Comparison of ENCODE assay signal across 25 mouse cellular contexts in the genomic region with DNA sequence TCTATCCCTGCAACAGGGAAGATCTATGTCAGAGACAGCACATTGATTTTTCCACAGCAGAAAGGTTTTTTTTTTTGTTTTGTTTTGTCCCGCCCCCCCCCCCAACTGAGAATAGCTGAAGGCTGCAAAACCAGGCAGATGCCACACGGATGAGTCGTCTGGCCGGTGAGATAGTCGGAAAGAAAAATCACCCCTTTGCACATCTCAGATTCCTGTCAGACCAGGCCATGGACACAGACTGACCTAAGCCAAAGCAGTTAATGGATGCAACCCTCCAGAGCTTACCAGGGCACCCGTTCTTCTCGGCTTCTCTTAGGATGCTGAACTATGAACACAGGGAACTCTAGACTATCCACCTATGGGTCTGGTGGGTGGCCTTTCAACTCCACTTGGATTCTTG.
"Had no signal": no experiment of that assay in that cellular context is flagged by ENCODE, and none has a peak within 500 bp of the region (broad histone marks: within the 10 kb centered on the region; RNA-seq: fewer than 3 reads in every experiment).

No protein-coding gene starts in this region.

- H3K27ac ChIP-seq: gastrocnemius, adult 2 months; heart, adult 2 months; heart, embryonic 13.5 days; heart, embryonic 15.5 days; hindbrain, embryonic 13.5 days; hindbrain, embryonic 15.5 days; hindbrain, postnatal 0 days; kidney, embryonic 15.5 days; kidney, postnatal 0 days; left cerebral cortex, adult 2 months; limb, embryonic 12.5 days; liver, embryonic 12.5 days; liver, embryonic 14.5 days had no signal

- ATAC-seq: hindbrain, postnatal 0 days; intestine, embryonic 16.5 days; liver, embryonic 12.5 days had no signal

- H3K9ac ChIP-seq: heart, embryonic 13.5 days; heart, embryonic 15.5 days; hindbrain, embryonic 13.5 days; hindbrain, embryonic 15.5 days; kidney, embryonic 15.5 days; limb, embryonic 12.5 days; liver, embryonic 12.5 days; liver, embryonic 14.5 days had no signal

- H3K4me2 ChIP-seq: heart, embryonic 13.5 days; heart, embryonic 15.5 days; hindbrain, embryonic 13.5 days; hindbrain, embryonic 15.5 days; kidney, embryonic 15.5 days; limb, embryonic 12.5 days; liver, embryonic 12.5 days had no signal

- H3K27me3 ChIP-seq: hindbrain, embryonic 15.5 days; limb, embryonic 12.5 days had no signal

- H3K9me3 ChIP-seq: heart, embryonic 13.5 days; heart, embryonic 15.5 days; hindbrain, embryonic 13.5 days; hindbrain, embryonic 15.5 days; kidney, embryonic 15.5 days; limb, embryonic 10.5 days; limb, embryonic 12.5 days; liver, embryonic 12.5 days had no signal

- DNase-seq: gastrocnemius, adult 2 months; gastrocnemius, postnatal 10 days; gastrocnemius, postnatal 36 days; heart, adult 11 months; heart, adult 2 months; heart, postnatal 14 days; heart, postnatal 36 days; kidney, adult 11 months; kidney, adult 2 months; kidney, adult 9 months; kidney, postnatal 14 days; kidney, postnatal 36 days had no signal

- H3K36me3 ChIP-seq: heart, embryonic 13.5 days; heart, embryonic 15.5 days; hindbrain, embryonic 13.5 days; hindbrain, embryonic 15.5 days; kidney, embryonic 15.5 days; limb, embryonic 10.5 days; limb, embryonic 12.5 days; liver, embryonic 12.5 days had no signal

- H3K4me3 ChIP-seq: gastrocnemius, adult 2 months; heart, adult 2 months; heart, embryonic 13.5 days; heart, embryonic 15.5 days; hindbrain, embryonic 13.5 days; hindbrain, embryonic 15.5 days; kidney, embryonic 15.5 days; left cerebral cortex, adult 2 months; limb, embryonic 10.5 days; limb, embryonic 12.5 days; liver, embryonic 12.5 days had no signal
